Mouse (Mus musculus) monocyte, adult 59 days (primary cell): Measurements from ENCODE around the gene Gm21953. TPM values are rescaled to one million over a fixed set of nuclear protein-coding genes. Genes with fewer than 3 reads are reported as not detected.

Source experiments
- total RNA-seq, 2 experiments: library from RNA; stranded (reverse); gene quantifications; one replicate each; pipeline ENCODE4 v1.2.4; 2023

Gm21953 gene
- total RNA-seq = not detected

DNA sequence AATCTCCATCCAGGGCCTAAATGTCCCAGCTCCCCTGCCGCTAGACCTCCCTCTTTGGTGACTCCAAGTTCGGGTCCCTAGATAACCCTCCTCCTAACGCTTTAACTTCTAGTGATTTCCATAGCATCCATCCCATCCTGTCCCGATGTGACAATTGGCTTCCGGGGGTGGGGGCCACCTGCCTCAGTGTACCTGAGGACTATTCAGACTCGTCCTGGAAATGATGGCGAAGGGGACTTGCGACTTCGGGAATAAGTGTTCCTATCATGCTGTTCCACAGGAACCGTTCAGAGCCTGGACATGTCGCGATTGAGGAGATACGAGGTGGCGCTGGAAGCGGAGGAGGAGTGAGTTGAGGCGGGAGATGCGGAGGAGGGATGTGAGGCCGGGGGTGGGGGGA lies at the start of gene Gm21953:
Gm21953 (plus strand) TSS at position 301 of the 400 bp plus-strand sequence.

DNA sequence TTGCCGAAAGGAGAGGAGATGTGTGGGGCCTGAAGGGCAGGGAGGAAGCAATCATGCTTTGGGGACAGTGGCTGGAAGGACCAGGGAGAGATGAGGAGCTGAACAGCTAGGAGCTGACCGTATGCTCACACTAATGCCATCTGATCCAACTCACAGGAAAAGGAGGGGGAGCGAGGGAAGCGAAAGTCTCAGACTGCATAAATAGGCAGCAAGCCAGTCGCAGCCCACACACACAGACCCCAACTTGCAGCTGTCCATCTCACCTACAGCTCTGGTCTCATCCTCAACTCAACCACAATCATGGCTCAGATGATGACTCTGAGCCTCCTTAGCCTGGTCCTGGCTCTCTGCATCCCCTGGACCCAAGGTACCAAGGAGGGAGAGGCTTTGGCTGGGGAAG lies 38.6 kb upstream of the Gm21953 start, which contains the start of gene Ccl21b:
Ccl21b (plus strand) TSS at position 301 of the 400 bp plus-strand sequence.

DNA sequence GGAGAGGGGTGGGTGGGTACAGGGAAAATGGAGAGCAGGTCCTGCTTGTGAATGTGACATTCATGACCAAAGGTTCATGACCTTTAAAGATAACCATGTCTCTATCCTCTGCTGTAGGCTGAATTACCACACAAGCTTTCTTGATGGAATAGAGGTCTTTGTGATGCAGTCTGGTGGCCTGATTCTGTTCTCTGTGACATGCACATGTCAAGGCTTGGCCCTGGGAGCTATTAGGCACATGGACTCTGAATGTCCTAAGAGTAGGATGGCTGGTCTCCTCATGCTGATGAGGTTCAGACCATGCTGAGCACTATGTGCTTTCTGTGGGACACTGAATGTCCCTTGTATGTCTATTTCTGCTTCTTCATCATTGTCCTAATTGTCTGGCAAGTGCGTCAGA lies 24.0 kb downstream of the Gm21953 start, which contains the start of gene Fam205a3:
Fam205a3 (plus strand) TSS at position 301 of the 400 bp plus-strand sequence.

Other genes starting within 250 kb of the Gm21953 start
- gene Gm3893, start 203.1 kb upstream of the Gm21953 start, total RNA-seq = not detected
- gene Gm13304, start 179.4 kb upstream of the Gm21953 start, total RNA-seq = not detected
- not detected for gene Gm13306, start 140.8 kb upstream of the Gm21953 start, total RNA-seq
- not detected for gene Gm13305, start 125.7 kb upstream of the Gm21953 start, total RNA-seq
- gene Gm10600, start 53.6 kb upstream of the Gm21953 start, total RNA-seq = not detected
- not detected for gene Ccl21b, start 38.5 kb upstream of the Gm21953 start, total RNA-seq
- not detected for gene Fam205a3, start 24.1 kb downstream of the Gm21953 start, total RNA-seq
- not detected for gene Gm21586, start 145.1 kb downstream of the Gm21953 start, total RNA-seq
- not detected for gene Gm2163, start 172.5 kb downstream of the Gm21953 start, total RNA-seq
- gene Fam205a2, start 233.9 kb downstream of the Gm21953 start, total RNA-seq = not detected